Mouse (Mus musculus) megakaryocyte, embryonic 14.5 days (primary cell): ENCODE results near the gene Higd1c.

Experiments
- FLI1 ChIP-seq: IDR thresholded peaks from 2 replicates; pipeline ENCODE4 v1.6.1; 2012; ENCODE audit warnings: low read length, inconsistent platforms, mixed read lengths
- GATA1 ChIP-seq: IDR thresholded peaks from 3 replicates; pipeline ENCODE4 v1.6.1; 2012; ENCODE audit warnings: mixed read lengths, low read length, inconsistent platforms, borderline replicate concordance

DNA sequence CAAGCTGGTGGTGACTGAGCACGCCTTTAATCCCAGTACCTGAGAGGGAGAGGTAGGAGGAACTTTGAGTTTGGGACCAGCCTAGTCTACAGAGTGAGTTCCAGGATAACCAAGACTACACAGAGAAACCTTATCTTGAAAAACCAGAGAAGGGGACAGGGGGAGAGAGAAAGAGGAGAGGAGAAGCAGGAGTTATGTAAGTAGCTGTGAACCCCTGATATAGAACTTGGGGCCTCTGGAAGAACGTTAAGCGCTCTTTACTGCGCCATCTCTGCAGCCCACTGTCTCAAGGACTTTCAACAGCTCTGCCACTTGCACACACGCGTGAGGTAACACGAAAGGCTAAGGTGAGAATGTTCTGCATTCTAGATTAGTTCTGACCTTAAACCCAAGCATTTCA, 27.3 kb downstream of the Higd1c start:
- no peak for TF ChIP-seq GATA1
- TF ChIP-seq FLI1 = no peak
